Mouse (Mus musculus): Measurements from ENCODE around the gene Olfr305.

- no peak for TF ChIP-seq CTCF (IDR thresholded peaks at IDR 0.05 in 2 of 3, conservative IDR thresholded peaks at IDR 0.05 in 1 of 3; ENCODE audit: control insufficient read depth in 1 of 3, insufficient read depth in 1 of 3, low read depth in 2 of 3, low read length in 3 of 3, poor library complexity in 1 of 3, severe bottlenecking in 1 of 3)
- TF ChIP-seq POLR2A (IDR thresholded peaks at IDR 0.05; ENCODE audit: control insufficient read depth in 1 of 2, insufficient read depth in 1 of 2, low read depth in 1 of 2, low read length in 2 of 2, poor library complexity in 1 of 2): no peak
These were observed at the start of gene Olfr305 for GRCm38 (mm10) chr7:86366828-86367227.

Measured in MEL (cell line).